Mouse (Mus musculus) neural tube, embryonic 10.5 days (tissue): ENCODE data around the gene Gm10318.

ENCODE experiments used
- DNase-seq: peaks from one replicate; pipeline ENCODE4 v3.0.0-alpha.2; 2017; ENCODE audit warnings: low spot score; ENCODE audit errors: extremely low spot score

Gene Gm10318

GRCm38 (mm10) chr10:77890987-77891565, 38.4 kb downstream of the Gm10318 start:
- DNase-seq: no peak

GRCm38 (mm10) chr10:77895562-77895961, 42.9 kb downstream of the Gm10318 start:
- no peak for DNase-seq

GRCm38 (mm10) chr10:77900126-77900525, 47.5 kb downstream of the Gm10318 start:
- DNase-seq: no peak

- DNase-seq: no peak
Measured at GRCm38 (mm10) chr10:77900903-77901818, 48.5 kb downstream of the Gm10318 start.

GRCm38 (mm10) chr10:77901871-77902210, 49.2 kb downstream of the Gm10318 start:
- no peak for DNase-seq

GRCm38 (mm10) chr10:77902211-77902893, 49.7 kb downstream of the Gm10318 start, which contains the start of gene Lrrc3:
TSS of gene Lrrc3 (minus strand) at chr10:77902536.
- DNase-seq: peak; percentile 82

- peak; percentile 72 for DNase-seq
Measured at GRCm38 (mm10) chr10:77902894-77903715, 50.4 kb downstream of the Gm10318 start.
